Mouse (Mus musculus) brown adipose tissue, adult 24 weeks (tissue): ENCODE data around the gene Ctrb1. TPM values are rescaled to one million over a fixed set of nuclear protein-coding genes. Genes with fewer than 3 reads are reported as not detected.
A peak's percentile ranks its signal among the peaks of the same experiment; 100 is the strongest.
"Not testable (repeated sequence)": the region's sequence is repeated elsewhere in the genome, so short reads cannot be mapped to it uniquely, and the experiment has no call there.

Experiments used
- H3K27ac ChIP-seq: fragments of 200-500 bp; replicated peaks from 2 replicates; pipeline ENCODE4 v1.5.1; 2012; ENCODE audit warnings: low read depth, mild to moderate bottlenecking, low read length
- H3K4me1 ChIP-seq: fragments of 200-500 bp; 2 replicates; pipeline ENCODE4 v1.6.1; 2012; ENCODE audit warnings: low read length, mixed read lengths; ENCODE audit not compliant: control insufficient read depth, insufficient read depth, insufficient read length
- H3K4me3 ChIP-seq: fragments of 200-500 bp; 2 replicates; pipeline ENCODE4 v1.5.1; 2012; ENCODE audit warnings: low read depth, mild to moderate bottlenecking, low read length, moderate library complexity; ENCODE audit not compliant: insufficient read depth
- polyA plus RNA-seq: library from polyadenylated mRNA; stranded (reverse); fragments of >200 nt; gene quantifications from 2 replicates; pipeline ENCODE4 v1.2.4, GENCODE M21; 2012; ENCODE audit not compliant: missing spikeins, insufficient read depth, insufficient read length

Gene Ctrb1
- polyA plus RNA-seq, 1 experiment = not detected

DNA sequence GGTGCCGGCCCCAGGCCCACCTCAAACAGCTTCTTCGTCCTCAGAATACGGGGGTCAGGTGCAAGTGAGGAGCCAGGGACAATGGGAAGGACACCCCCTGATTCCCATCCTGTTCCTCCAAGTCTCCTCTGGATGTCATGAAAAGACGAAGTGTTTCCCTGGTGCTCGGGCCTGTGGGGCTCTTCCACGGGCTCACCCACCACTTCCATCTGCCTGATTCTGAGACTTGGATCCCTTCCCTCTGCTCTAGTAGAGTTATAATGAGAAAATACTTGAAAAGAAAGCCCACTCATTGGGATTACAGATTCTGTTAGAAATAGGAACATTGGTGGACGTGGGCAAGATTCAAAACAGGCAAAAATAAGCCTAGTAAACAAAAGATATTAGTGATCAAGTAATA is 12.0 kb downstream of the Ctrb1 start:
- H3K4me3 ChIP-seq = no peak overlapping the region
- no peak overlapping the region for H3K27ac ChIP-seq
- no peaks in the 10 kb centered on the region for H3K4me1 ChIP-seq

GRCm38 (mm10) chr8:111678111-111678510 is 12.7 kb downstream of the Ctrb1 start:
- Histone ChIP-seq H3K4me3 (no peak overlapping the region), H3K27ac (no peak overlapping the region), H3K4me1 (no peaks in the 10 kb centered on the region)

DNA sequence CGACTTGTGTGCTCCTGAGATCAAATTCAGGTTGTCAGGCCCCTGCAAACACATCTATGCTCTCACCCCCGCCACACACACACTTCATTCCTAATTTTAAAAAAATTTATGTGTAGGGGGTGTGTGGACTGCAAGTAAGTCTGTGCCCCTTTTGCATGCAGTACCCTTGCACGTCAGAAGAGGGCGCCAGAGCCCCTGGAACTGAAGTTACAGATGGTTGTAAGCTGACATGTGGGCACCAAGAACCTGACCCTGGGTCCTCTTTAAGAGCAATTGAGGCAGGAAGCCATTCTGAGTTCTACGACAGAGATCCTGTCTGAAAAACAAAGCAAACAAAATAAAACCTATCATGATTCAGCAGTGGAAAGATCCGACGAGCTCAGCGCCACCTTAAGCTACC is 14.6 kb downstream of the Ctrb1 start:
- H3K27ac ChIP-seq = no peak overlapping the region
- H3K4me3 ChIP-seq = no peak overlapping the region
- H3K4me1 ChIP-seq = no peaks in the 10 kb centered on the region

DNA sequence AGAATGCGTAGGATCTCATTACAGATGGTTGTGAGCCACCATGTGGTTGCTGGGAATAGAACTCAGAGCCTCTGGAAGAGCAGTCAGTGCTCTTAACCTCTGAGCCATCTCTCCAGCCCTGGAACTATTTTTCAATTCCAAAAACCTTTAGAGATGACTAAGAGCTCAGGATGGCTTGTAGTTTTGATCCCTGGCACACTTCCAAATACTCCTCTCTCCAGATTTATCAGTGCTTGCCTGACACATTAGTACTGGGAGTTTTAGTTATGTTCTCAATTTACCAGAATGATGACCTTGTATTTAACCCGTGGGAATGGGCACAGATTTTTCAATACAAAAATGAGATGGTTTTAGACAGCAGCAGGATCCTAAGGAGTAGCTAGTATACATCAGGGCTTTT is 24.1 kb downstream of the Ctrb1 start:
- no peak overlapping the region for H3K4me3 ChIP-seq
- H3K4me1 ChIP-seq = no peaks in the 10 kb centered on the region
- H3K27ac ChIP-seq = no peak overlapping the region

GRCm38 (mm10) chr8:111662473-111662872 is 28.3 kb downstream of the Ctrb1 start:
- Histone ChIP-seq H3K27ac (no peak overlapping the region), H3K4me3 (no peak overlapping the region), H3K4me1 (peaks cover 4% of the 10 kb centered on the region; the same call in 1 of the 2 replicates)

DNA sequence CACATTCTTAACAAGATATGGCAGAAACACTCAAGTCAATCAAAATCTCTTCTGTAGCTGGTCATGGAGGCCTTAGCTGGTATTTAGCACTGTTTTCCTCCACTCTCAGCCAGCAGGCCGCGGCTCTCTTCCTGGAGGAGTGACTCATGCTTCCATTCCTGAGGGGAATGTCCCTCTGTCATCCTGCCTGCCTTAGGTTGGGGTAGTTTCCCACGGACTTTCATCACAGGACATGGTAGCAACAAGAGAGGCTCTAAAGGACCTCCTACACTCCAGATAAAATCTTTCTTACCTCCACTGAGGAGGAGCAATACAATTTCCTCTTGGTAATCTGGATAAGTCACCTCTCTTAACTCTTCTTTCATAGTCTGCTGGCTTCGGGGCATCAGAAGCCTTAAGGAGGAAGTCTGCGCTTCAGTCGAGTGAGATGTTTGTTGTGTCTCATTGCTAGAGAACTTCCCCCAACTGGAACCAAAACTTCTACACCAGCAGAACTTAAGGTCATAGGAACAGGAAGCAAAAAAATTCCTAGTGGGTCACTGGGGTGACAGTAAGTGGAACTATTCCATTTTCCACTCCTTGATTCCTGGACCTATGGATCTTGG is 31.9 kb downstream of the Ctrb1 start:
- Histone ChIP-seq H3K4me1 (peaks cover 12% of the 10 kb centered on the region; the same call in 1 of the 2 replicates), H3K4me3 (no peak overlapping the region), H3K27ac (peak overlapping the region; percentile 50)

- no peak overlapping the region for H3K27ac ChIP-seq
- H3K4me3 ChIP-seq = no peak overlapping the region
- peaks cover 12% of the 10 kb centered on the region; the same call in 1 of the 2 replicates for H3K4me1 ChIP-seq
These were observed 33.4 kb downstream of the Ctrb1 start for GRCm38 (mm10) chr8:111657312-111657854.

DNA sequence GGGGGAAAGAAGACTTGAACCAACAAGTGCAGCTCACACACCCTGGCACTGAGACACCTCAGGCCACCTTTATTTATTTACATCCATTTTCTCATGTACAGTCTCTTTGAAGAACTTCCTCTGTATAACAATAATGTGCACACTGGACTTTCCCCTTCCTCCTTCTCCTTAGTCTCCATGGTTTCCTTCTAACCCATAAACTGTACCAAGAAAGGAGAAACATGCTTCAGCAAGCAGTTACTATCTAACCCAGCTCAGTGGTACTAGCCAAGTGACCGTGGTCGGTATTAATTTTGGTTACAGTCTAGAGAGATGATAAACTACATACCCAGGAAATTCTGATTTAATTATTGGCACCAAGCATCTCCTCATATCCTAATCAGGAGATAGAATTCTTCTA is 37.3 kb downstream of the Ctrb1 start:
- Histone ChIP-seq H3K4me1 (peaks cover 18% of the 10 kb centered on the region; the same call in 1 of the 2 replicates), H3K27ac (no peak overlapping the region)

DNA sequence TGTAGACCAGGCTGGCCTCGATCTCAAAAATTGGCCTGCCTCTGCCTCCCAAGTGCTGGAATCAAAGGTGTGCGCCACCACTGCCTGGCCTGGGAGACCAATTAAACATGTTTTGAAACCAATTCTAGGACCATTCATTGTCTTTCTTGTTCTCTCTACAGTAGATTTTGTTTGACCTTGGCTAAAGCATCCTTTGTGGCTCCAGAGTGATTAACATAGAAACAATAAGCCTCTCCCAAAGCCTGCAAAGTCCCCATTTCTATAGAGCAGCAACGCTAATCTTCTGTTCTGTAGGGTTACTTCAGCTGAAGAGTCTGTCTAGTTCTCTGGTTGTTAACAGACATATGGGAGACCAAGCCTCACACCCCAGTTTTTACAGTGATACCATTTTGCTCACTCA is 40.2 kb downstream of the Ctrb1 start:
- Histone ChIP-seq H3K4me1 (peaks cover 7% of the 10 kb centered on the region; the same call in 1 of the 2 replicates), H3K27ac (no peak overlapping the region), H3K4me3 (no peak overlapping the region)

More for the DNA sequence above, 37.3 kb downstream of the Ctrb1 start:
- no peak overlapping the region for H3K4me3 ChIP-seq

DNA sequence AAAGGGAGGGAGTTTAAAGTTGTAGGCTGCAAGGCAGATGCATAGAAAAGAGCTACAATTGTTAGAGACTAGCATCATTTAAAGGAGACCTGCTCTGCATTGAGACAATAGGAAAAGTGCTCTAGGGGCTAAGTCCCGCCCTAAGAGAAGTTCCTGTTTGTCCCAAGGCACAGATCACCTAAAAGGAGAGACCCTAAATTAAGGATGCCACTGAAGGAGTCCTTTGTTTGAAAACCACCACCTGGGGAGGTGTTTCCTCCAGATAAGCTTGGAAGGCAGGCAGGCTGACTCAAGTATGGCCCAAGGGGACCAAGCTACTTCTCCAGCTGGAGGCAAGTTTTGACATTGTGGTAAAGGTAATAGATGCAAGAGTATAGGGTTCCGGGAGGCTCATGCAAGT is 42.0 kb downstream of the Ctrb1 start:
- H3K27ac ChIP-seq = no peak overlapping the region
- no peak overlapping the region for H3K4me3 ChIP-seq
- peaks cover 7% of the 10 kb centered on the region; the same call in 1 of the 2 replicates for H3K4me1 ChIP-seq

DNA sequence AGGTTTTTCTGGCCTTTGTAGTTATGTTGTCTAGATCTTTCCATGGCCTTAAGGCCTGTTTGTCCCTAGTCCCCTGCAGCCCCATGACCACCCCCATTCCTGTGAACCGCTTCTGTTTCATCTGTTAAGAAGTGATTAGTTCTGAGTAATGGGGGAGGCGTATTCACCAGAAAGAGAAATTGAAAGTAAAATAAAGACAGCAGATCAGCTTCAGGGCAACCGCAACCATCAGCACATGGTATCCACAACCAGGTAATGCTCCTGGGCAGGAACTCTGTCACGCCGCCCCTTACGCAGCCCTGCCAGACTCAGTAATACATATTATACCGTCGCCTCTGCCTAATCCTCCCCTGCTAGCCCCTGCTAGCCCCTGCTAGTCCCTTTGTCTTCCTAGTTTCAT is 45.1 kb downstream of the Ctrb1 start:
- peaks cover 10% of the 10 kb centered on the region; the same call in 1 of the 2 replicates for H3K4me1 ChIP-seq
- no peak overlapping the region for H3K27ac ChIP-seq
- no peak overlapping the region for H3K4me3 ChIP-seq

- H3K4me1 ChIP-seq = not testable (repeated sequence)
- peak overlapping the region; percentile 85 for H3K4me3 ChIP-seq
- H3K27ac ChIP-seq = peak overlapping the region; percentile 62
These were observed 46.3 kb downstream of the Ctrb1 start for GRCm38 (mm10) chr8:111644286-111645051.

DNA sequence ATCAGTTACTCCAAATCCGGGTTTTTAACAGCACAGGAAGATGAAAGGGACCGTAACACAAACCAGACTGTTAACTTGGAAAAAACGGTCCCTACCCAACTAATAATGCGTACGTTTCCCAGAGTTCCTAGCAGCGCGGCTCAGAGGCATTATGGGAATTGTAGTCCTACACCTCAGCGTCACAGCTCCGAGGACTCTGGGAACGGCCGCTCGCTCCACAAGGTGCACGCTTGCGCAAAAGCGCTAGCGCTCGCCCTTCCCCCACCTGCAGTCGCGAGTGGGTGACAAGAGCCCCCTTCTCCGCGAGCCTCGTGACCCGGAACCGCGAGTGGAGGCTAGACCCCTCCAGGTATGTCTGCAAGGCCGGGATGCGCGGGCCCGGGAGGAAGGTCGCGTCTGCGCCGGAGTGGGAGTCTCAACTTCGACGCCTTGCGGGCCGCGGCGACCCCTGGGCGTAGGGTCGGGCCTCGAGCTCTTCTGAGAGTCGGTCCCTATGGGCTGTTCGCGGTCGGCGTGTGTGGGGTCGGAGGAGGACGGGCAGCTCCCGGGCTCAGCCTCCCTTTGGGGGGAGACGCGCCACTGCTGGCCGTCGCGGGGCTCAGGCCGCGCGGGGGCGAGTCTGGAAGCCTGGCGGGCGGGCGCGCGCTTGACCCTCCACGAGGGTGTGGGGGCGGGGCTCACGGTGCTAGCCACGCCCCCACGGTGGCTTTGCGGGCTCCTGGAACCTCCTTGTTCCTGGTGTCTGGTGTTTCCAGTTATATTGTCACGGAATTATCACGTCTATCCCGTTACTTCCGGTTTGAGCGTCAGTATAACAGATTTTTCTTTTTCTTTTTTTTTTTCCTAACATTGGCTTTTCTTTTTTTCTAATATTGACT is 47.3 kb downstream of the Ctrb1 start, which contains the start of gene Zfp1:
Zfp1 (plus strand) TSS at position 138 of the 878 bp plus-strand sequence.
- Histone ChIP-seq H3K27ac (peak within 1 kb of the TSS; percentile 89), H3K4me1 (peaks cover 4% of the 10 kb centered on the region; the same call in 1 of the 2 replicates), H3K4me3 (peak within 1 kb of the TSS; percentile 85)

- Histone ChIP-seq H3K4me3 (peak overlapping the region; percentile 62), H3K4me1 (0 out of 2 replicates have a peak, but pooled peaks cover 2% of the 10 kb centered on the region), H3K27ac (peak overlapping the region; percentile 71)
These were observed 47.9 kb downstream of the Ctrb1 start for GRCm38 (mm10) chr8:111642939-111643263.

DNA sequence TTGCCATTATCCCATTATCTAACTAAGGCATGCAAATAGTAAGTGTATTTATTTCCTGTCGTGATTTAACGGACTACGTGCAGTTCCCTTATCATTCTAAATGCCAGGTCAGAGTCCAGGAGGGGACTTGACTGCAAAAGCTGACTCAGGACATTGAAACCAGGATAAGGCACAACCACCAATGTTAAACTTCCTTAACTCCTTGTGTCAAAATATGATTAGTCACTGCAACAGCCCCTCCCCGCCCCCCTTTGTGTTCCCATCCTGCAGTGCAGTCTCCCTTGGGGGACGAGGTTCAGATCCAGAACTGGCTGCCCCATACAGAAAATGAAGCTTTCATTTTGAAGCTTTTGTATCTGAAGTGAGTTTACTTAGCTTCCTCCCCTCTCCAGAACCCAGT is 48.3 kb downstream of the Ctrb1 start:
- Histone ChIP-seq H3K27ac (peak overlapping the region; percentile 71), H3K4me1 (0 out of 2 replicates have a peak, but pooled peaks cover 2% of the 10 kb centered on the region), H3K4me3 (peak overlapping the region; percentile 62)
